Mouse (Mus musculus) monocyte, adult 59 days (primary cell): ENCODE results near the gene Ikzf5. TPM values are rescaled to one million over a fixed set of nuclear protein-coding genes. Genes with fewer than 3 reads are reported as not detected.

Source experiments
- total RNA-seq, 2 experiments: library from RNA; stranded (reverse); gene quantifications; one replicate each; pipeline ENCODE4 v1.2.4; 2023

The Ikzf5 gene
- 10 to 100 TPM; 37.2 to 50.7 TPM for total RNA-seq

GRCm38 (mm10) chr7:131410416-131411058 is at the start of gene Ikzf5, which contains the start of gene Acadsb:
Ikzf5 (minus strand) TSS chr7:131410521.
Acadsb (plus strand) TSS chr7:131410601.

GRCm38 (mm10) chr7:131370648-131371469 is 39.5 kb downstream of the Ikzf5 start, which contains the start of gene Pstk:
Pstk (plus strand) TSS chr7:131371141.

DNA sequence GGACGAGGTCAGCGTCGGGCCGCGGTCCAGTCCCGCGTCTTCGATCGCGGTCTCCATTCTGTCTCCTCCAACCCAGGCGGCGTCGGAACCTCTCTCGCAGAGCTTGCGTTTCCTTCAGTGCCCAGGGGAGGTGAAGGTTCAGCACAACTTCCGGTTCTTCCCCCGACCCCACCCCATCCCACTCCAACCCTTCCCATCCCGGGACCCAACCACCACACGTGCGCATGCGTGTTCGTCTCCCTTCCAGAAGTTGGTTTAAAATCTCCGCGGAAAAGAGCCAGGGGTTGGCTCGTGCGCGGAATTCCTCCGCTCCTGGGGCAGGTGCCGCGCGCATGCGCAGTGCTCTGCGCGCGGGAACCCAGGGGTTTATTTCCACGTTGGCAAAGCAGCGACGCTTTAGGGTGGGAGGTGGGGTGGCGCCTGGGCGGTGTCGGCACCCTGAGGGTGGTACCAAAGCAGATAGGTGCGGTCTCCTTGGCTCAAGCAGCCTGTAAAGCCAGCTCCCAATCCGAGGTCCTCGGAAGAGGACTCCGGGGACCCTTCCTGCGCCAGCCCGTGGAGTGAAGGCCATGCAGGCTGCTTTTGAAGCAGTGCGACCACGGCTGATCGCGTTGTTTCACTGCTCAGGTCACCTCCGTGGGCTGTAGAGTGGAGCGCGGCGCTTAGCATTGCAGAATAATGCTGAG is 47.6 kb downstream of the Ikzf5 start, which contains the start of gene 2310057M21Rik:
2310057M21Rik (minus strand) TSS at position 145 of the 686 bp plus-strand sequence.

Other genes with a start within 250 kb of the Ikzf5 start
- not detected for gene 5430419D17Rik, start 236.1 kb downstream of the Ikzf5 start, total RNA-seq
- gene Cuzd1, start 88.2 kb downstream of the Ikzf5 start, total RNA-seq: not detected
- gene Fam24b, start 81.0 kb downstream of the Ikzf5 start, total RNA-seq: not detected
- gene Fam24a, start 76.7 kb downstream of the Ikzf5 start, total RNA-seq: not detected
- 10 to 100 TPM in 1 of 2 experiments, 1 to 10 TPM in 1; 6.6 to 10.3 TPM for gene 2310057M21Rik, start 47.8 kb downstream of the Ikzf5 start, total RNA-seq
- gene Pstk, start 39.4 kb downstream of the Ikzf5 start, total RNA-seq: 10 to 100 TPM; 11.0 to 15.2 TPM
- 10 to 100 TPM; 19.9 to 30.0 TPM for gene Acadsb, start 80 bp upstream of the Ikzf5 start, total RNA-seq
- gene Hmx3, start 132.3 kb upstream of the Ikzf5 start, total RNA-seq: not detected
- not detected for gene Hmx2, start 138.3 kb upstream of the Ikzf5 start, total RNA-seq
- gene Bub3, start 149.7 kb upstream of the Ikzf5 start, total RNA-seq: 10 to 100 TPM; 54.9 to 55.1 TPM